Mouse (Mus musculus) brain, adult 2 months (tissue): ENCODE results near the gene Btnl10.
"Not testable (repeated sequence)": the region's sequence is repeated elsewhere in the genome, so short reads cannot be mapped to it uniquely, and the experiment has no call there.

Source experiments
- DNase-seq: peaks from one replicate; pipeline ENCODE4 v3.0.0; 2011; ENCODE audit warnings: low read depth, low spot score

Gene Btnl10

GRCm38 (mm10) chr11:58930254-58930653 lies 12.5 kb downstream of the Btnl10 start:
- no peak for DNase-seq

- DNase-seq: peak; percentile 46
Observed at GRCm38 (mm10) chr11:58931576-58931975, 13.9 kb downstream of the Btnl10 start.

GRCm38 (mm10) chr11:58937909-58938308 lies 20.2 kb downstream of the Btnl10 start:
- DNase-seq: no peak

- peak; percentile 99 for DNase-seq
Observed at GRCm38 (mm10) chr11:58938322-58939087, 20.8 kb downstream of the Btnl10 start, which contains the start of gene Rnf187. Gene Rnf187, minus strand, starts transcription at chr11:58938916.

GRCm38 (mm10) chr11:58939088-58939439 lies 21.4 kb downstream of the Btnl10 start:
- DNase-seq: no peak

GRCm38 (mm10) chr11:58944136-58944535 lies 26.4 kb downstream of the Btnl10 start:
- DNase-seq: peak; percentile 60

GRCm38 (mm10) chr11:58947306-58947705 lies 29.6 kb downstream of the Btnl10 start:
- no peak for DNase-seq

GRCm38 (mm10) chr11:58947798-58948528 lies 30.3 kb downstream of the Btnl10 start:
- DNase-seq: peak; percentile 83

GRCm38 (mm10) chr11:58948542-58949479 lies 31.1 kb downstream of the Btnl10 start, which contains the start of gene Hist3h2ba:
Gene Hist3h2ba, plus strand, starts transcription at chr11:58948920.
- peak; percentile 99 for DNase-seq

GRCm38 (mm10) chr11:58949480-58950431 lies 32.0 kb downstream of the Btnl10 start:
- peak; percentile 97 for DNase-seq

GRCm38 (mm10) chr11:58951210-58951609 lies 33.5 kb downstream of the Btnl10 start:
- DNase-seq: no peak

- peak; percentile 83 for DNase-seq
Observed at GRCm38 (mm10) chr11:58953351-58954169, 35.9 kb downstream of the Btnl10 start.

- not testable (repeated sequence) for DNase-seq
Observed at GRCm38 (mm10) chr11:58954170-58954419, 36.4 kb downstream of the Btnl10 start.

GRCm38 (mm10) chr11:58954420-58955142 lies 36.9 kb downstream of the Btnl10 start, which contains the start of the genes Hist3h2a and Trim17:
Gene Hist3h2a, plus strand, starts transcription at chr11:58954685.
Gene Trim17, plus strand, starts transcription at chr11:58954685.
- peak; percentile 100 for DNase-seq

GRCm38 (mm10) chr11:58955143-58955867 lies 37.6 kb downstream of the Btnl10 start:
- no peak for DNase-seq

GRCm38 (mm10) chr11:58955868-58956257 lies 38.2 kb downstream of the Btnl10 start:
- no peak for DNase-seq

GRCm38 (mm10) chr11:58957226-58957914 lies 39.7 kb downstream of the Btnl10 start:
- DNase-seq: peak; percentile 70

- DNase-seq: no peak
Observed at GRCm38 (mm10) chr11:58958536-58958935, 40.8 kb downstream of the Btnl10 start.
